Mouse (Mus musculus) kidney, adult 8-10 months (tissue): ENCODE results near the gene Lrrc29.

Experiments used
- DNase-seq, 2 experiments: peaks; one replicate each; pipeline ENCODE4 v3.0.0; 2022

The Lrrc29 gene

DNA sequence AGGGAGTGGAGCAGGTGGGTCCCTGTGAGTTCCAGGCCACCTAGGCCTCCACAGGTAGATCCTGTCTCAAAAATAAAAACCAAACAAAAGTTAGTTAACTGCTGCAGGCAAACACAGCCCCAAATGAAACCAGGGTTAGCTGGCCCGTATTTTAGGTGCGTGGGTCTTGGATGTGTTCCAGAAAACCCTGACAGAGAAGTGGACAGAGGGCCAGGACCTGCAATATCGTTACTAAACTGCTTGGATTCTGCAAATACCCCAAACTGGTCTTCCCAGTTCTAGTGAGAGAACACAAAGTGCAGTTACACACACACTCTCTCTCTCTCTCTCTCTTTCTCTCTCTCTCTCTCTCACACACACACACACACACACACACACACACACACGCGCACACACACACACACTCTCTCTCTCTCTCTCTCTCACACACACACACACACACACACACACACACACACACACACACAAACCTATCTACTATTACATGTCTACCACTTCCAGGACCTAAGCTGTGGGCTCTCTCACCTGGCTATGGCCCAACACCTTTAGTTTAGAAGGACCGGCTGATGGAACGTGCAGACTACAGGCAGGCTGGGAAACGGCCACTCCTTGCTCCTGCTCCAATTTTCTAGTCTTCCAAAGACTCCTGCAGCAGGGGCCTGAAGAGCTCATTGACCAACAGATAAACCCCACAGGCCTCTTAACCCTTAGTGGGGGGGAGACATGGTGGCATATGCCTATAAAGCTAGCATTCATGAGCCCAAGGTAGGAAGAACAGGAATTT lies 17.9 kb upstream of the Lrrc29 start:
- DNase-seq: no peak

GRCm38 (mm10) chr8:105342768-105343167 lies 16.7 kb upstream of the Lrrc29 start:
- no peak for DNase-seq

DNA sequence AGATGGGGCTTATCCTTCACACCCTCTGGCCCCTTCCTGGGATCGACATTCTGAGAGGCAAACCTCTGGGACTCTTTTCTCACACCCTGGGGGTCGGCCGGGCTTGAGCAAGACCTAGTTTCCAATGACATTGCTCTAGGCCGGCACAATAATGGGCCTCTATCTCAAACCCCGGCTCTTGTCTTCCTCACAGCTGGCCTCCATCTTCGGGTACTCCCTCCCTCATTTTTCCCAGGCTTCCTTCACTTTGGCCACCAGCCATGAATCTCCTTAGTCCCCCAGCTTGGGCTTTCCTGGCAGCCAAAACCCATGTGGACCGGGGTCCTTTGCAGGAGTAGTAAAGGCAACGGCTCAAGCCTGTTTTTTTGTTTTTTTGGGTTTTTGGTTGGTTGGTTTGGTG lies 15.3 kb upstream of the Lrrc29 start:
- no peak for DNase-seq

GRCm38 (mm10) chr8:105339886-105340635 lies 14.0 kb upstream of the Lrrc29 start:
- no peak for DNase-seq

GRCm38 (mm10) chr8:105338992-105339391 lies 12.9 kb upstream of the Lrrc29 start:
- DNase-seq: no peak

DNA sequence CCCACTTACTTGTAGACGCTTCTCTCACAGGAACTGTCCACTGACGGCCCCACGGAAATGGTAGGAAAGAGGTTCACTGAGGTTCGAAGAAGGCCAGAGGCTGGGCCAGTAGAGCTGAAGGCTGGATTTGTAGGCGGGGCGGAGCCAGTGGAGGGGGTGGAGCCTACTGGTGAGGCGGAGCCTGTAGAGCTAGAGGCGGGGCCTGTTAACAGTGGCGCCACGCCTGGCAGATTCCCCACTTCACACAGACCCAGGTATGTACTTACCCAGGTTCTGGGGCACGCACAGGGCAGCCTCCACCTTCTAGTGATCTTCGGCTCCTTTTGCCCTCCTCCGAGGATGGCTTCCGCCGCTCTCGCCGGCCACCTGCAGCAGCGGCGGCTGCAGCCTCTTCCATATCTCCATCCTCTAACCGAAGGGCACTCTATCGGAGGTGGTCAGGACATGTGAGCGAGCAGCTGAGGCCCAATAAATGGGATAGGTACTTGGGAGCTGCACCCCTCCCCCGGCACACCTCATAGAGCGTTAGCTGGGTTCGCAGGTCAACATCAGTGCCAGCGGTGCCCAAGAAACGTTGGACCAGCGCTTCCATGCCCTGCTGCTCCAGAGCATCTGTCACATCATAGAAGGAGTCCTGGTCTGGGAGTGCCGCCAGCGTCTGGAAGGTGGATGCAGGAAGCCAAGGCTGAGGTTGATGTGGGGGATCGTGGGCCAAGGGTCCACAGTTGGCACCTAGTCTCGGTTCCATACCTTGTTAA lies 10.5 kb upstream of the Lrrc29 start:
- no peak for DNase-seq

DNA sequence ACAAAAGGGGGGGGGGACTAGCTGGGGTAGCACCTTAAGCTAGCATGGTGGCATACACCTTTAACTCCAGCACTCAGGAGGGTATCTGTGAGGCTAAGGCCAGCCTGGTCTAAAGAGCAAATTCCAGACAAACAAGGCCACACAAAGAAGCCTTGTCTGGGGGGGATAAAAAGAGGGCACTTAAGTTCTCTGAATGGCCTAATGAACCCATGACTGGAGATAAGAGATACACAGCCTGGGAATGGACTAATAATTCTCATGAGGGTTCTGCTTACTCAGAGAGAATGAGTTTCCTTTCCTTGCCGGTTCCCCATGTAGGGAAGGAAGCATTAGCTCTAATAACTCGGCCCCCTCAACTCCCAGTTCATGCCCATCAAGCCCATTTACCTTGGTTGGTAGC lies 6.4 kb upstream of the Lrrc29 start:
- DNase-seq: no peak

DNA sequence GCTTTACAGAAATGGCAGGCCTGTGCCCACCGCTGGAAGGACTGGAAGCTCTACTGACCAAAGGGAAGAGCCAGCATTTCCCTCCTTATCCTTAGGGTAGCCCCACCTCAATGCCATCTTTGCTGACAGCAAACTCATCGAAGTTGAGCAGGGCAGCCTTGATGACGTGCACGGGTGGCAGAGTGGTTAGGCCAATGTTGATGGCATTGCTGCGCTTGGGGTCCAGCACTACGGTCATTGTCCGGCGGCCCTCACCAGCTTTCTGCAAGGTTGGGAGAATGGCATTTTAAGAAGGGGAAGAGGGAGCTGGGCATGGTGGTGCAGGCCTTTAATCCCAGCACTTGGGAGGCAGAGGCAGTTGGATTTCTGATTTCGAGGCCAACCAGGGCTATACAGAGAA lies 5.9 kb upstream of the Lrrc29 start:
- no peak for DNase-seq

DNA sequence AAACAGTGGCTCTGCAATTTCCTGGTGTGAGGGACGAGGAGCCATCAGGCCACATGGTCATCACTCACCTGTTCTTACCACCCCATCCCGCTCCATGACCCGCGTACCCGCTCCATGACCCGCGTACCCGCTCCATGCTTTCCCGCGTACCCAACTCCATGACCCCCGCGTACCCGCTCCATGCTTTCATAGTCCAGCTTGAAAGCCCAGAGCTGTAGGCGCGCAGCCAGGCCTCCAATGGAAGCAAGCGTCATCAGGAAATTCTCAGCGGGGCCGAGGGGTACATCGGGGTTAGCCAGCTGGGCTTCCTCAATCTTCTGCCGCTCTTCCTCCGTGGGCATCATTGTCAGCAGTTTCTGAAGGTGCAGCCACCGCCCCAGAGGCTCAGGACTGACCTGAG lies 5.4 kb upstream of the Lrrc29 start:
- no peak for DNase-seq

DNA sequence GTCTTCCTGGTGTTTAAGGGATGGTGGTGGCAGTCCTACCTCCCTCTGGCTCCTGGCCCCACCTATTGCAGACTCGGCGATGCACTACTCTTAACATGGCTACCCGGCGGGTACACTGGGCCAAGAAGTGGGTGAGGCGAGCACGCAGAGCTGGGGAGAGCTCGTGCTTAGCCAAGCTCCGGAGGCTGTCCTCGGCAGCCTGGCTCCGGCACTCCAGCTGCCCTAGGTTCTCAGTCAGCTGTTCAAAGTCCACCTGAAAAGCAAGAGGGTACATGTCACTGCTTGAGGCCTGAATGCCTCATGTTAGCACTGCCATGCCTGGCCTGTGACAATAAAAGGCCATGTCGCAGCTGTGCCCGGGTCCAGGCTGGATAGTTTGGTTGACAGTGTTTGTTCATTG lies 4.2 kb upstream of the Lrrc29 start:
- DNase-seq: no peak

DNA sequence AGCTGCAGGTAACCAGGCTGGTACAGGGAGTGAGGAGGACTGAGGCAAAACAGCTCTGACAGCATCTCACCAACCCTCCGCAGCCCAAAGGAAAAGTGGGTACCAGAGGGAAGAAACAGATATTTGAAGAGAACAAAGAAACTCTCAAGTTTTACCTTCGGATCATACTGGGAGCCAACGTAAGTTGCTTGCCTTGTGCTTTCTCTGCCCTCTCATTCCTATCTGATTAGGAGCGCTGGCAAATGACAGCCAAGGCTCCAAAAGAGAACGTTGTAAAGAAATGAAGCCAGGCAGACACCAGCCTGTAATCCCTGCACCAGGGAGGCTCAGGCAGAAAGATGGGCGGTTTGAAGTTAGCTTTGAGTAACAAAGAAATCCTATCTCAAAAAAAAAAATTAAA lies 890 bp upstream of the Lrrc29 start:
- DNase-seq: no peak

- peak in 1 of 2 experiments; percentile 43 for DNase-seq
Measured at GRCm38 (mm10) chr8:105325641-105326093, 411 bp downstream of the Lrrc29 start.

DNA sequence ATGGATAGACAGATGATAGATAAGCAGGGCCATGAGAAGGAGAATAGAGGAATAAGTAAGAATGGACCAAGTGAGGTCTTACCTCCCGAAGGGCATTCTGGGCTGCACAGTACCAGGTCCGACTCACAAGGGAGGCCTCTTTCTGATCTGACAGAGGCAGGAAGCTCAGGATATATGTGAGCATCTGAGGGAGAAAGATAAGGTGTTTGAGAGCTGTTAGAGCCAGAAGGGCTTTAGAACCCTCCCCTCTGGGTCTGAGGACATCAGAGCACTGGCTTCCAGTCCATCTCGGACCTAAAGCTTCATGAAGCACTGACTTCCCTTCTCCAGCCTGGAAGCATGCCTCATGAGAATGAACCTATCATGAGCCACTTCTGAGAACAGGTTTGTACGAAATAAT lies 2.9 kb downstream of the Lrrc29 start:
- no peak for DNase-seq

GRCm38 (mm10) chr8:105318662-105319190 lies 7.4 kb downstream of the Lrrc29 start:
- DNase-seq: no peak

GRCm38 (mm10) chr8:105317941-105318340 lies 8.1 kb downstream of the Lrrc29 start:
- DNase-seq: no peak

GRCm38 (mm10) chr8:105315073-105315769 lies 10.9 kb downstream of the Lrrc29 start:
- no peak for DNase-seq

- DNase-seq: no peak
Measured at GRCm38 (mm10) chr8:105313622-105314402, 12.3 kb downstream of the Lrrc29 start.

DNA sequence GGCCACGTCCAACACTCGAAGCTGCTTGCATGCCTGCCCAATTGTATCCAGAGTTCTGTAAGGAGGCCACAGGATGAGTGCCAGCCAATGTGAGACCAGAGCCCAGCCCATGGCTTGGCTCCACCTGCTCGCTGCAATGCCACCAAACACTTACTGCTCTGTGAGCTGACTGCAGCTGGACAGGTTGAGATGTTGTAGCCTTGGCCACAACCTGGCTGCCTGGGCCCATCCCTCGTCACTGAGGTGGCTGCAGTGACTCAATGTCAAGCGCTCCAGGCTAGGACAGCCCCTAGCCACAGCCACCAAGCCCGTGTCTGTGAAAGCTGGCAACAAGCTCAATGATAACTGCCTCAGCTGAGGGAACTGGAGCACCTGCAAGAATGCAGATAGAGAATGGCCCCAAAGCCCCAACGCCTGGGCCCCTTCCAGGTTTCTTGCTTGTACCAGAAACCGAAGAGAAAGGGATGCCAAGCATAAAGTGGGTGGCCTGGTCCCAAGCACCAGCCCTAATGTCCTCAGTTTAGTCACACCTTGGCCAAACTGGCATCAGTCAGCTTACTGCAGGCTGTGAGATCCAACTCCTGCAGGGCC lies 13.1 kb downstream of the Lrrc29 start:
- DNase-seq: no peak

DNA sequence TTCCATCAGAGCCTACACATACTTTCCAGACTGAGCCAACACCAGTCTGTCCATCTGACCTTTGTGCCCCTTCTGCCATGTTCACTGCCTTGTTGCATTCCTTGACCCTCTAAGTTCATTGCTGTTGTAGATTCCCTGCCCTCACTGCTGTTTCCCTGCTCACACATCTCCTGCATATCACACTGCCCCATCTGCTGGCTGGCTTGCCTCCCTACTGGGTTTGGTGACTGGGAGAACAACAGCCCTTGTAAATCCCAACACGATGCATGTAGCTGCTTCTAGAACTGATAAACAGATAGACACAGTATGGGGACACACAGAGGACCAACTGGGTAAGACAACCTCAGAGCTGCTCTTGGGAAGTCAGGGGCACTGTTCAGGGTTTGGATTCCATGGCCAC lies 14.4 kb downstream of the Lrrc29 start:
- DNase-seq: no peak

- DNase-seq: no peak
Measured at GRCm38 (mm10) chr8:105310118-105310517, 16.0 kb downstream of the Lrrc29 start.

DNA sequence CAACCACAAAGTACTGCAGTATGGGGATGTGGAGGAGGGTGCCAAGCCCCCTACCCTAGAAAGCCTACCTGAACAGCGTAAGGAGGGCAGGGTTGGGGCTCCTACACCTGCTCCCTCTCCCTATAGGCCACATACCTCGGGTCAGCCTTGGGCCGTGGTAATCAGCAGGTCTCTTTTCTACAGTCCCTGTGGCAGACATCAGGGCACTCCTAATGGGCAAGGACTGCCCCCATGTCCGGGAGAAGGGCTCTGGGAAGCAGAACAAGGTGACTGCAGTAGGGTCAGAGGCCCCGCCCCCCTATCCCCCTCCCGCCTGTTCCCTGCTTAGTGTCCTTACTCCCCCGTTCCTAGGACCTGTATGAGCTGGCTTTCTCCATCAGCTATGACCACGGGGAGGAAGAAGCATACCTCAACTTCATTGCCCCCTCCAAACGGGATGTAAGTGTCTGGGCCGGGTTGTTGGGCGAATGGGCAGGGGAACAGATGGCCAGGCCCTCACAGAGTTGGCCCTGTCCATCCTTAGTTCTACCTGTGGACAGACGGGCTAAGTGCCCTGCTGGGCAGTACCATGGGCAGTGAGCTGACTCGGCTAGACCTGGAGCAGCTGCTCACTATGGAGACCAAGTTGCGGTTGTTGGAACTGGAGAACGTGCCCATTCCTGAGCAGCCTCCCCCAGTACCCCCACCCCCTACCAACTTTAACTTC lies 16.8 kb downstream of the Lrrc29 start:
- no peak for DNase-seq
